Mouse (Mus musculus) midbrain, embryonic 12.5 days (tissue): ENCODE results near the gene Ppl. TPM values are rescaled to one million over a fixed set of nuclear protein-coding genes. Genes with fewer than 3 reads are reported as not detected.

Experiments used
- ATAC-seq: fragments of 200-750 bp; cut with Nextera tagmentation; 2 replicates; pipeline ENCODE4 v1.8.0; 2017; ENCODE audit warnings: low read depth, moderate TSS enrichment, moderate library complexity; ENCODE audit not compliant: low FRiP score
- H3K27ac ChIP-seq: fragments of 300-500 bp; sonication (generic); replicated peaks from 2 replicates; pipeline ENCODE4 v1.5.1; 2016; ENCODE audit warnings: mild to moderate bottlenecking
- H3K27me3 ChIP-seq: fragments of 300-500 bp; sonication (generic); 2 replicates; pipeline ENCODE4 v1.6.1; 2016; ENCODE audit warnings: mild to moderate bottlenecking
- H3K36me3 ChIP-seq: fragments of 300-500 bp; sonication (generic); 2 replicates; pipeline ENCODE4 v1.6.1; 2016
- H3K4me1 ChIP-seq: fragments of 300-500 bp; sonication (generic); 2 replicates; pipeline ENCODE4 v1.6.1; 2016
- H3K4me2 ChIP-seq: fragments of 300-500 bp; sonication (generic); replicated peaks from 2 replicates; pipeline ENCODE4 v1.6.1; 2016; ENCODE audit warnings: mild to moderate bottlenecking, moderate library complexity
- H3K4me3 ChIP-seq: fragments of 300-500 bp; sonication (generic); 2 replicates; pipeline ENCODE4 v1.5.1; 2016; ENCODE audit warnings: mild to moderate bottlenecking
- H3K9ac ChIP-seq: fragments of 300-500 bp; sonication (generic); replicated peaks from 2 replicates; pipeline ENCODE4 v1.6.1; 2016; ENCODE audit warnings: mild to moderate bottlenecking, moderate library complexity
- H3K9me3 ChIP-seq: fragments of 300-500 bp; sonication (generic); 2 replicates; pipeline ENCODE4 v1.6.1; 2016; ENCODE audit warnings: mild to moderate bottlenecking
- WGBS: fragments of 180-500 bp; shearing (Covaris S2); methylation state at CpG from one replicate; pipeline ENCODE4 v1.1.7; 2016; 5-methylcytosine and 5-hydroxymethylcytosine counted together
- polyA plus RNA-seq: library from polyadenylated mRNA; unstranded; fragments of >200 nt; fragmentation: Nextera tagmentation; extraction: Ambion mirVana; gene quantifications from 2 replicates; pipeline ENCODE4 v1.2.1, GENCODE M21; 2016

Gene Ppl
- polyA plus RNA-seq, 1 experiment from 2014 or later, result 1.4 TPM

DNA sequence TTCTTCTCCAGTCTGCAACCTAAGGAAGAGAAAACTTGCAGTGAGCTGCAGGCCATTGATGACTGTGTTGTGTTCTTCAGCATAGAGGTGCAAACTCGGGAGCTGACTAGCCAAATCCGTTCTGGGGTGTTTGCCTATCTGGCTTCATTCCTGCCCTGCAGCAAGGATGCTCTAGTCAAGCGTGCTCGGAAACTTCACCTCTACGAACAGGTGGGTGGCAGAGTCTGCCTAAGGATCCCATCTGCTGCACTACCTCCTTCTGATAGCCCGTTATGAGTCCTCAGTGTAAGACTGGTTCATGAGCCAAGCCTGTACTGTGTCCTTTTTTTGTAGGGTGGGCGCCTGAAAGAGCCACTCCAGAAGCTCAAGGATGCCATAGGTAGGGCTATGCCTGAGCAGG is 60.2 kb downstream of the Ppl start:
- peaks cover 87% of the 10 kb centered on the region for H3K36me3 ChIP-seq
- H3K4me3 ChIP-seq, result no peak overlapping the region
- no peaks in the 10 kb centered on the region for H3K4me1 ChIP-seq
- no peak for ATAC-seq
- no peaks in the 10 kb centered on the region for H3K27me3 ChIP-seq
- H3K9me3 ChIP-seq, result no peaks in the 10 kb centered on the region
- H3K27ac ChIP-seq, result no peak overlapping the region
- H3K4me2 ChIP-seq, result no peak overlapping the region
- no peak overlapping the region for H3K9ac ChIP-seq
- 93% methylated on average over 7 of the region's 7 CpGs for WGBS

DNA sequence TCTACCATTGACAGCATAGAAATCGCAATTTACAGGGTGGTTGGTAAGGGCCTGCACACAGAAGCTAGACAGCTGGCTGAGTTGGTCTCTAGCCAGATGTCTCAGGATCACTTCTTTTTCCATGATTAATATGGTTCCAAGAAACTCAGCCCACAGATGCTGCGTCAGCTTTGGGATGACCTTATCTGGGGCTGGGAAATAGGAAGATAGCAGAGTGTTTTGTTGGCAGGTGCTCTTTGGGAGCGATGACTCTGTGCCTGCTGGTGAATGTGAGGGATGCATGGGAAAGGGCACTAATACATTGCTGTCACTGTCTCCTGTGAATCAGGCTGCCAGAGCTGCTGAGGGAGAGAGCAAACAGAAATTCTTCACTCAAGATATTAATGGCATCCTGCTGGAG is 61.9 kb downstream of the Ppl start:
- no peak for ATAC-seq
- no peaks in the 10 kb centered on the region for H3K4me1 ChIP-seq
- no peak overlapping the region for H3K27ac ChIP-seq
- no peak overlapping the region for H3K4me3 ChIP-seq
- WGBS, result 95% methylated on average over 3 of the region's 3 CpGs
- H3K27me3 ChIP-seq, result no peaks in the 10 kb centered on the region
- no peaks in the 10 kb centered on the region for H3K9me3 ChIP-seq
- no peak overlapping the region for H3K4me2 ChIP-seq
- H3K36me3 ChIP-seq, result peaks cover 79% of the 10 kb centered on the region
- H3K9ac ChIP-seq, result no peak overlapping the region

DNA sequence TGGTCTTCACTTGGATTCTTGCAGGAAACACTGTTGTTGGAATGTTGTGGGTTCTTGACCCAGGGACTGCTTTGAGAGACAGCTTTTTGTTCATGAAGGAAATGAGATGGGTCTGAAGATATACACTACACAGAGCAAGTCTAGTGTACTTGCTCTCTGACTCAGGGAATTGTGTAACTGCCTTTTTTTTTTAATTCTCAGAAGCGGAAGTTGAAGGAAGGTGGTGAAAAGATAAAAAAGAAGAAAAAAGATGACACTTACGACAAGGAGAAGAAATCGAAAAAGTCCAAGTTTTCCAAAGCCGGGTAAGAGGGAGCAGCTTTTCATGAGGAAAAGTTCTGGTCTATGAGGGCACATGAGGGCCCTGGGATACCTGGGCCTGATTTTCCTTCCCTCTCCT is 68.7 kb downstream of the Ppl start:
- Histone ChIP-seq H3K36me3 (peaks cover 61% of the 10 kb centered on the region), H3K4me3 (no peak overlapping the region)

DNA sequence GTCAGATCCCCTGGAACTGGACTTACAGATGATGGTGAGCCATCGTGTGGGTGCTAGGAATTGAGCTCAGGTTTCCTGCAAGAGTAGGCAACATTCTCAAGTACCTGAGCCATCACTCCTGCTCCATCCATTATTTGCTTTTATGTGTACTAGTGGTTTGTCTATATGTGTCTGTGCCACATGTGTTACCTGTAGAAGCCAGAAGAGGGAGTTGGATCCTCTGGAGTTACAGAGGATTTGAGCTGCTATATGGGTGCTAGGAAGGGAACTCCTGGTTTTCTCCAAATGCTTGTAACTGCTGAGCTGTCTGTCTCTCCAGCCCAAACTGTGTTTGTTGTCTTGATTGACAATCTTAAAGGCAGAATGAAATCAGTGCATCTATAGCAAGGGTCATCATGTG is 74.1 kb downstream of the Ppl start:
- H3K9me3 ChIP-seq, result no peaks in the 10 kb centered on the region
- peaks cover 55% of the 10 kb centered on the region for H3K36me3 ChIP-seq

More for the DNA sequence above, 68.7 kb downstream of the Ppl start:
- Histone ChIP-seq H3K27me3 (no peaks in the 10 kb centered on the region), H3K9ac (no peak overlapping the region), H3K4me1 (no peaks in the 10 kb centered on the region), H3K27ac (no peak overlapping the region), H3K9me3 (no peaks in the 10 kb centered on the region), H3K4me2 (no peak overlapping the region)
- WGBS, result 87% methylated on average over 4 of the region's 4 CpGs
- ATAC-seq, result no peak

DNA sequence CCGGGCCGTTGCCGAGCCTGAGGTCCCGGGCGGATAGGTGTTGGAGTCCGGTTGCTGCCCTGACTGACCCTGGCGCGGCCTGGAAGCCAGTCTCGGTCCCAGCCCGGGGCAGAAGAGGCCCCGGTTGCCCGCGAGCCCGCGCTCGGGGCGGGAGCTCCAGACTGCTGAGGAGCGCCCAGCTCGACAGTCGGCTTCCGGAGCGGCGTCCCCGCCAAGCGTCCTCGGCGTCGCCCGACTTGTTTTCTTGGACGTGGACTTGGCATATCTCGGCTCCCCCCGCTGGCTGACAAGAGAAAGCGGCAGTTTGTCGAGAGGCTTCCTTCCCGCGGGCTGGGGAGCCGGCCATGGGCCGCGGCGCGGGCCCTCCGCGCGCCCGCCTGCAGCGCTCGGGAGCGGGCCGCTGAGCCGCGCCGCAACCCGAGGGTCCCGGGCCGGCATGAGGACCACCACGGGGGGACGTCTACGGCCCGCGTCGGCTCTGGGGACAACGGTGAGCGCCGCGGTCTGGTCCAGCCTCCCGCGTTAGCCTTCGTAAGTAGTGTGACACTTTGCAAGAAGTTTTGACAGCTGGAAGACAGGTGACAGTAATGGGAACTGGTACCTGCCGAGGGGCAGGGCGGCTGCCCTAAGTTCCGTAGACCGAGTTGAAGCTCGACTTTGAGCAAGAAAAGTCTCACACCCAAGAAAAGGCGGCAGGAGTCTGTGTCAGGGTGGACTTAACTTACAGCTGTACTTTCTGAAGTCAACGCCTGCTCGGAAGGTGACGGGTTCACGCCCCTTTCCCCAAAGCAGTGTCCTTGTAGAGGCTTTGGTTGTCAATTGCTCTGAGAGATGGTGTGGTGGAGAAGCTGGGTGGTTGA is 81.7 kb downstream of the Ppl start:
- no peaks in the 10 kb centered on the region for H3K9me3 ChIP-seq
- WGBS, result under 1% methylated on average over 75 of the region's 78 CpGs

More for the DNA sequence above, 74.1 kb downstream of the Ppl start:
- 97% methylated on average over 1 of the region's 1 CpGs for WGBS
- Histone ChIP-seq H3K27ac (no peak overlapping the region), H3K9ac (no peak overlapping the region), H3K4me3 (no peak overlapping the region), H3K27me3 (no peaks in the 10 kb centered on the region), H3K4me1 (no peaks in the 10 kb centered on the region), H3K4me2 (no peak overlapping the region)
- ATAC-seq, result no peak

DNA sequence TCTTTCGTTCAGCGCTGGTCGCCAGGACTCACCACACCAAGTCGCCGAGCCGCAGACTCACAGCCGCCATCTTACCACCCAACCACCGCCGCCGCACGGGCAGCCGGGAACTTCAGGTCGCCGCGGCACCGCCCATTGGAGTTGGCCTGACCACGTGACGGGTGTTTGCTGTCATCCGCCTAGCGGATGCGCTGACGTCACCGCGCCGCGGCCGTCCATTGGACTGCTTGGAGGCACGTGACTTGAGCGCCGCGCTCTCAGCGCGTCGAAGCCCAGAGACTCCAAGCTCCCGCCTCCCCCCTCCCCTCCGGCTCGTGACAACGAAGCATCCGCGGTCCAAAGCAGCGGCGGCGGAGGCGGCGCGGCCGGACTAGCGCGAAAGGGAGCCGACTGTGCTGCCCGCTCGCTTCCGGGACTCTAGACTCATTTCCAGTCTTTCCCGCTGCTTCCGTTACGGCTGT is 82.4 kb downstream of the Ppl start, which contains the start of the genes Glyr1 and Ubn1:
Gene Glyr1 (minus strand): TSS at position 90 of the 461 bp plus-strand sequence.
Gene Ubn1 (plus strand): TSS at position 284 of the 461 bp plus-strand sequence.
- no peaks in the 10 kb centered on the region for H3K27me3 ChIP-seq
- peaks cover 36% of the 10 kb centered on the region for H3K36me3 ChIP-seq
- peaks cover 26% of the 10 kb centered on the region for H3K4me1 ChIP-seq
- peak within 1 kb of the TSS; percentile 98 for H3K4me2 ChIP-seq
- H3K9ac ChIP-seq, result peak within 1 kb of the TSS; percentile 91
- peak within 1 kb of the TSS; percentile 99 for H3K4me3 ChIP-seq
- under 1% methylated on average over 54 of the region's 56 CpGs for WGBS
- peak; percentile 99 for ATAC-seq
- no peaks in the 10 kb centered on the region for H3K9me3 ChIP-seq
- H3K27ac ChIP-seq, result peak within 1 kb of the TSS; percentile 98

More for the DNA sequence above, 81.7 kb downstream of the Ppl start:
- peak overlapping the region; percentile 91 for H3K9ac ChIP-seq
- H3K36me3 ChIP-seq, result peaks cover 35% of the 10 kb centered on the region
- no peaks in the 10 kb centered on the region for H3K27me3 ChIP-seq
- peak overlapping the region; percentile 98 for H3K4me2 ChIP-seq
- H3K4me1 ChIP-seq, result peaks cover 26% of the 10 kb centered on the region
- peak overlapping the region; percentile 98 for H3K27ac ChIP-seq
- ATAC-seq, result peak; percentile 78
- H3K4me3 ChIP-seq, result peak overlapping the region; percentile 99

DNA sequence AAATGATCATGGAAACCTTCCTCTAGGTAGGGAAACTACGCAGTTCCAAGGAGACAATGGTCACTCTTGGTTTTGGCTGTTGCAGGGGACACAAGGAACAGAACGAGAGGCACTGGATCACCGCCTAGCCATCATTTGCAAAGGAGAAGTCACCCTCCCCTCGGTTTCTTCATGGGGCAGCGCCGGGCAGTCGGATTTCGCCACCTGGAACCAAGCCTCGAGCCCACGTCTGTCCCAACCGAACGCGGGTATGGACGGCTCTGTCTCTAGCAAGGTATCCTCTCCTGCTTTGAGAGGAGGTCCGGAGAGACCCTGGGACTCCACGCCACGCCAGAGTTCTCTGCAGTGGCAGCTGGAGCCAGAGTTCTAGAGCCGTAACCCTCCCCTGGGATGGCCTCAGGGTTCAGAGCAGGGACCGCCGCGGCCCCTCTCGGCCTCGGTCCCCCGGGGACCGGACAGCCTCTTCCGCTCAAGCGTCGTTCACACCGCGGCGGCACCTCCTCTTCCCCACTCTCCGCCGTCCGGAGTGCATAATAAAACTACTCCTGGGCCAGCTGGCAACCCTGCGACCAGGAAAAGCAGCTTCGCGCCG is 82.9 kb downstream of the Ppl start:
- H3K27me3 ChIP-seq, result no peaks in the 10 kb centered on the region
- peak overlapping the region; percentile 98 for H3K27ac ChIP-seq
- H3K4me1 ChIP-seq, result peaks cover 26% of the 10 kb centered on the region
- WGBS, result under 1% methylated on average over 38 of the region's 38 CpGs
- peak; percentile 69 for ATAC-seq
- H3K9ac ChIP-seq, result peak overlapping the region; percentile 89
- H3K9me3 ChIP-seq, result no peaks in the 10 kb centered on the region
- H3K4me3 ChIP-seq, result peak overlapping the region; percentile 99
- peaks cover 40% of the 10 kb centered on the region for H3K36me3 ChIP-seq
- H3K4me2 ChIP-seq, result peak overlapping the region; percentile 89

DNA sequence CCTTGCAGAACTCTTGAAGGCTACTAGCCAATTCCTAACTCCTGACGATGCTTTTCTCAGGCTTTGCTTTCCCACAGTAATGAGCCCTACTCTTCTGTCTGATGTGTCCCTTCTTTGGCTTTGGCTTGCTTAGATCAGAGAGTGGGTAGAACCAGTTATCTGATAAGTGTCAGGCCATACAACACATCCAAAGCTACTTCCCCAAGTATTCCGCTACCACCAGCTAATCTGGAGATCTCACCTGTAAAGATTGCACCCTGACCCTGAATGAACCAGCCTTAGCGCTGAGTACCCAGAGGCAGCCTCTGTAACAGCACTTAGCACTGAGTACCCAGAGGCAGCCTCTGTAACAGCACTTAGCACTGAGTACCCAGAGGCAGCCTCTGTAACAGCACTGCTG is 86.9 kb downstream of the Ppl start:
- WGBS, result 98% methylated on average over 3 of the region's 3 CpGs
- Histone ChIP-seq H3K4me2 (no peak overlapping the region), H3K27ac (no peak overlapping the region), H3K27me3 (no peaks in the 10 kb centered on the region), H3K36me3 (peaks cover 71% of the 10 kb centered on the region), H3K4me1 (peaks cover 16% of the 10 kb centered on the region), H3K9me3 (no peaks in the 10 kb centered on the region), H3K9ac (no peak overlapping the region), H3K4me3 (no peak overlapping the region)
- ATAC-seq, result no peak

DNA sequence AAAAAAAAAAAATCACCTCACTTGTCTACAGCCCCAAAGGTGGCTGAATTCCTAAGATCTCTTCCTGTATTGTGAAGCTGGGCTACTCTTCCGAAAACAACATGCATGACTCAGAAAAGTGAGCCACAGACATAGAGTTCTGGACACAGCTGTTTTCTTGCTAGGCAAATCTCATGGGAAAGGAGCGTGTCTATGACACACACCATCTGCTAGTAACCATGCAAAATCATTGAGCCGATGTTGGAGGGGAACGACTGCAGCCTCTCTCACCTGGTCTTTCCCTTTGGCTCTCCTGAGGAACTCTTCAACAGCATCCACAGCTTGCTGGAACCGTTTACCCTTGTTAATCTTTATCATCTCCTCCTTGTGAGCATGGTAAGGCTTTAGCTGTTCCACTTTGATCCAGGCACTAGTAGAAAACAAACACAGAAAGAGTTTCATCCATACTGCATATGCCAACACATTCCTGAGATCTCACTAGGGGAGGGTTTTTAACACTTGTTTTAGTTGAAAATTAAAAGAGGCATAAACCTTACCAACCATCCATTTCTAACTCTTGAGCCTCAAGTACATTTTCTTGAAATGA is 95.5 kb downstream of the Ppl start:
- WGBS, result 89% methylated on average over 5 of the region's 5 CpGs
- no peaks in the 10 kb centered on the region for H3K9me3 ChIP-seq
- no peak for ATAC-seq
- H3K27me3 ChIP-seq, result no peaks in the 10 kb centered on the region
- no peak overlapping the region for H3K27ac ChIP-seq
- peaks cover 93% of the 10 kb centered on the region for H3K36me3 ChIP-seq
- H3K9ac ChIP-seq, result no peak overlapping the region
- H3K4me3 ChIP-seq, result no peak overlapping the region
- H3K4me1 ChIP-seq, result no peaks in the 10 kb centered on the region
- no peak overlapping the region for H3K4me2 ChIP-seq

Other genes starting within 250 kb of the Ppl start
- gene Mgrn1, start 246.2 kb downstream of the Ppl start, polyA plus RNA-seq, result 83.2 and 88.5 TPM in 2 replicates
- 117 and 124 TPM in 2 replicates for gene Nudt16l1, start 193.7 kb downstream of the Ppl start, polyA plus RNA-seq
- gene Anks3, start 168.2 kb downstream of the Ppl start, polyA plus RNA-seq, result 66.8 and 68.2 TPM in 2 replicates
- not detected in 2 replicates for gene Sept12, start 134.6 kb downstream of the Ppl start, polyA plus RNA-seq
- 0.98 TPM in 1 of 2 replicates, not detected in the other for gene Smim22, start 125.1 kb downstream of the Ppl start, polyA plus RNA-seq
- 90.2 and 95.8 TPM in 2 replicates for gene Rogdi, start 118.9 kb downstream of the Ppl start, polyA plus RNA-seq
- 235 and 240 TPM in 2 replicates for gene Glyr1, start 82.6 kb downstream of the Ppl start, polyA plus RNA-seq
- gene Ubn1, start 82.4 kb downstream of the Ppl start, polyA plus RNA-seq, result 26.3 and 26.6 TPM in 2 replicates
- gene Sec14l5, start 14.7 kb upstream of the Ppl start, polyA plus RNA-seq, result 1.3 TPM in 2 replicates
- gene Nagpa, start 71.6 kb upstream of the Ppl start, polyA plus RNA-seq, result 11.2 and 12.9 TPM in 2 replicates
- 6.1 and 6.4 TPM in 2 replicates for gene AU021092, start 89.9 kb upstream of the Ppl start, polyA plus RNA-seq
- gene Alg1, start 101.2 kb upstream of the Ppl start, polyA plus RNA-seq, result 26.3 and 27.0 TPM in 2 replicates
- gene Eef2kmt, start 123.6 kb upstream of the Ppl start, polyA plus RNA-seq, result 7.8 and 11.3 TPM in 2 replicates